Mouse (Mus musculus) CH12.LX (cell line): ENCODE measurements around the gene Cdipt. TPM values are rescaled to one million over a fixed set of nuclear protein-coding genes. Genes with fewer than 3 reads are reported as not detected.

Experiments
- DNase-seq: peaks from one replicate; pipeline ENCODE4 v3.0.0-alpha.2; 2013; ENCODE audit errors: extremely low read depth
- H3K27ac ChIP-seq: 2 replicates; pipeline ENCODE4 v1.5.1; 2012; ENCODE audit warnings: low read depth, mild to moderate bottlenecking, control low read depth, moderate library complexity; ENCODE audit not compliant: insufficient read depth
- H3K27me3 ChIP-seq: replicated peaks from 2 replicates; pipeline ENCODE3; 2012; ENCODE audit warnings: inconsistent platforms
- H3K36me3 ChIP-seq, 2 experiments: replicated peaks in 1 of 2; 2 replicates each; pipeline versions ENCODE3 to v1.6.1; 2012; ENCODE audit warnings: inconsistent platforms in 1 of 2, low read length in 1 of 2, mild to moderate bottlenecking in 1 of 2, mixed read lengths in 1 of 2, moderate library complexity in 1 of 2; ENCODE audit not compliant: control insufficient read depth in 1 of 2, insufficient read depth in 1 of 2
- H3K4me1 ChIP-seq, 2 experiments: 2 replicates each; pipeline ENCODE4 v1.6.1; 2012; ENCODE audit warnings: inconsistent platforms in 1 of 2, moderate library complexity in 1 of 2; ENCODE audit not compliant: insufficient read depth in 2 of 2, control insufficient read depth in 1 of 2
- H3K4me2 ChIP-seq: 2 replicates; pipeline ENCODE4 v1.6.1; 2012; ENCODE audit warnings: low read depth, mild to moderate bottlenecking, control low read depth; ENCODE audit not compliant: poor library complexity, insufficient read depth, severe bottlenecking
- H3K4me3 ChIP-seq, 3 experiments: fragments of 150-350 bp in 1 of 3; sonication (generic) in 1 of 3; replicated peaks in 1 of 3; 2 replicates each; pipeline versions ENCODE3 to v1.5.1; 2011 to 2012; ENCODE audit warnings: low read depth in 2 of 3, low read length in 2 of 3, mild to moderate bottlenecking in 2 of 3, moderate library complexity in 2 of 3, control low read depth in 1 of 3, improper control_type of control experiment in 1 of 3, inconsistent platforms in 1 of 3, mixed read lengths in 1 of 3; ENCODE audit not compliant: poor library complexity in 1 of 3
- H3K79me2 ChIP-seq: replicated peaks from 2 replicates; pipeline ENCODE4 v1.6.1; 2012; ENCODE audit warnings: mild to moderate bottlenecking, moderate library complexity; ENCODE audit not compliant: control insufficient read depth, poor library complexity, insufficient read depth, severe bottlenecking; ENCODE audit errors: extremely low read depth
- H3K9ac ChIP-seq: 2 replicates; pipeline ENCODE4 v1.6.1; 2012; ENCODE audit warnings: low read depth, mild to moderate bottlenecking, control low read depth, moderate library complexity; ENCODE audit not compliant: insufficient read depth
- H3K9me3 ChIP-seq: replicated peaks from 2 replicates; pipeline ENCODE3; 2012; ENCODE audit warnings: low read length, inconsistent platforms, mixed read lengths
- CHD1 ChIP-seq: IDR thresholded peaks from 2 replicates; pipeline ENCODE4 v1.6.1; 2012; ENCODE audit warnings: low read depth, low read length, improper control_type of control experiment, inconsistent platforms
- CTCF ChIP-seq, 2 experiments: IDR thresholded peaks in 1 of 2; conservative IDR thresholded peaks in 1 of 2; 2 replicates each; pipeline ENCODE4 v1.5.1; 2011 to 2012; ENCODE audit warnings: low read depth in 2 of 2, low read length in 2 of 2, improper control_type of control experiment in 1 of 2, inconsistent platforms in 1 of 2, mild to moderate bottlenecking in 1 of 2, moderate library complexity in 1 of 2
- E2F4 ChIP-seq: IDR thresholded peaks from 2 replicates; pipeline ENCODE4 v1.6.1; 2011; ENCODE audit warnings: low read depth, low read length, improper control_type of control experiment; ENCODE audit not compliant: insufficient replicate concordance
- ELF1 ChIP-seq: IDR thresholded peaks from 2 replicates; pipeline ENCODE4 v1.6.1; 2014; ENCODE audit warnings: low read depth, mild to moderate bottlenecking, inconsistent platforms, low read length, improper control_type of control experiment
- IRF4 ChIP-seq: IDR thresholded peaks from 2 replicates; pipeline ENCODE4 v1.6.1; 2014; ENCODE audit warnings: low read depth, mild to moderate bottlenecking, inconsistent platforms, low read length, improper control_type of control experiment
- JUND ChIP-seq: conservative IDR thresholded peaks from 2 replicates; pipeline ENCODE4 v1.6.1; 2011; ENCODE audit warnings: low read depth, low read length, improper control_type of control experiment
- MAFK ChIP-seq: IDR thresholded peaks from 2 replicates; pipeline ENCODE4 v1.6.1; 2011; ENCODE audit warnings: low read length, improper control_type of control experiment; ENCODE audit not compliant: insufficient replicate concordance
- MEF2A ChIP-seq: IDR thresholded peaks from 2 replicates; pipeline ENCODE4 v1.6.1; 2014; ENCODE audit warnings: low read depth, mild to moderate bottlenecking, inconsistent platforms, low read length, improper control_type of control experiment, borderline replicate concordance
- MXI1 ChIP-seq: IDR thresholded peaks from 2 replicates; pipeline ENCODE4 v1.6.1; 2011; ENCODE audit warnings: mild to moderate bottlenecking, low read depth, low read length, improper control_type of control experiment
- MYC ChIP-seq: IDR thresholded peaks from 2 replicates; pipeline ENCODE4 v1.6.1; 2011; ENCODE audit warnings: low read depth, mild to moderate bottlenecking, improper control_type of control experiment, low read length
- NRF1 ChIP-seq: IDR thresholded peaks from 2 replicates; pipeline ENCODE4 v1.6.1; 2014; ENCODE audit warnings: low read depth, mild to moderate bottlenecking, inconsistent platforms, low read length, improper control_type of control experiment, moderate library complexity
- RAD21 ChIP-seq: IDR thresholded peaks from 2 replicates; pipeline ENCODE4 v1.6.1; 2011; ENCODE audit warnings: low read depth, mild to moderate bottlenecking, low read length, improper control_type of control experiment, moderate library complexity
- SMC3 ChIP-seq: IDR thresholded peaks from 2 replicates; pipeline ENCODE4 v1.6.1; 2011; ENCODE audit warnings: low read depth, low read length, improper control_type of control experiment
- ZKSCAN1 ChIP-seq: IDR thresholded peaks from 2 replicates; pipeline ENCODE4 v1.6.1; 2012; ENCODE audit warnings: low read depth, inconsistent platforms, low read length, improper control_type of control experiment, borderline replicate concordance
- dilution Hi-C: fragments of 300-500 bp; cut with MboI; formaldehyde crosslinking; loops from 2 replicates; pipeline ENCODE4 v1.14.3; 2020; ENCODE audit warnings: low sequenced_read_pairs; ENCODE audit not compliant: extremely low pct_unique_long_range_greater_than_20kb, extremely low pct_ligation_motif_present
- in situ Hi-C: fragments of 300-500 bp; cut with MboI; formaldehyde crosslinking; loops from 3 replicates; pipeline ENCODE4 v1.14.3; 2019; ENCODE audit warnings: low sequenced_read_pairs, low pct_ligation_motif_present, low pct_unique_long_range_greater_than_20kb, mixed read lengths
- polyA plus RNA-seq: library from polyadenylated mRNA; unstranded; fragments of >175 nt; gene quantifications from 2 replicates; pipeline ENCODE4 v1.2.1, GENCODE M21; 2012; ENCODE audit warnings: low read depth; ENCODE audit not compliant: insufficient read length
- total RNA-seq, 2 experiments: library from RNA; depleted of rRNA; stranded (reverse); fragments of 300-350 nt in 1 of 2; fragments of >200 nt in 1 of 2; gene quantifications; 2 replicates each; pipeline ENCODE4 v1.2.3; 2012 to 2014

Gene Cdipt
- total and polyA plus RNA-seq, 3 experiments = 72.8 to 138 (median 108) TPM

DNA sequence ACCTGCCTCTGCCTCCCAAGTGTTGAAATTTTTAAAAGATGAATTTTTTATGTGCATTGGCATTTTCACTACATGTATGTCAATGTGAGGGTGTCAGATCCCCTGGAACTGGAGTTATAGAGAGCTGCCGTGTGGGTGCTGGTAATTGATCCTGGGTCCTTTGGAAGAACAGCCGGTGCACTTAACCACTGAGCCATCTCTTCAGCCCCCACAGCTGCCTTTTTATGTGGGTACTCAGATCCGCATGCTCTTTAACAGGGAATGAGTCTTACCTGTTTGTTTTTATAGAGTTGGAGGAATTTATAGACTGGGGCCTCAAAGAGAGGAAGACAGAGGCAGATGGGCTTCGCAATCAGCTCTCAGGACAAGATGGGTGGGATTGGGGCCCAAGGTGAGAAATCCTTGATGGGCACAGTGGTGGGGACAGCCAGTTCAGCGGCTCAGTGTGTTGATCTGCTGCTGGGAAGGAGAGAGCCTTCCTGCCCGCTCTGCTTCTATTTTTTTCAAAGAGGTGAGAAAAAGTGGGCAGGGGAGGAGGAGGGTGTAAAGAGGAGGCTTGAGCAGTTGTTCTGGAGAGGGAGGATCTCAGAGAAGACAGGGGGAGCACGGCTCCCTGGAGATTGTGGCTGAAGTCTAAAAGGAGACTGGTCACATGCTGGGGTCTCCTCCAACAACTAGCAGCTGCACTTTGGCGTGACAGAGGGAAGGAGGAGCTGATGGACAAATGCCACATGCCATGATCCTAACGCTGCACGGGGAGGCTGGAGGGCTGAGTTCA lies 9.1 kb downstream of the Cdipt start:
- Histone ChIP-seq H3K27ac (no peak overlapping the region), H3K4me2 (no peak overlapping the region), H3K4me3 (no peak overlapping the region), H3K79me2 (no peaks in the 10 kb centered on the region), H3K4me1 (peaks cover under 1 to 3% of the 10 kb centered on the region in 2 experiments; a peak in 3 of 4 replicates), H3K36me3 (peaks cover 33 to 92% of the 10 kb centered on the region in 2 experiments), H3K9me3 (no peaks in the 10 kb centered on the region), H3K27me3 (no peaks in the 10 kb centered on the region), H3K9ac (no peak overlapping the region)
- DNase-seq = no peak
- dilution Hi-C loops = no loop called here
- TF ChIP-seq ELF1 (no peak), MYC (no peak), IRF4 (no peak), MEF2A (no peak), E2F4 (no peak), ZKSCAN1 (no peak), CHD1 (no peak), MAFK (no peak), MXI1 (no peak), JUND (no peak)
- in situ Hi-C loops = loop anchor here (5.0 to 25.0 kb wide), 2 partner anchors 38 to 802 kb away; partner anchors contain the start of genes Asphd1, Gm49388 and Setd1a

DNA sequence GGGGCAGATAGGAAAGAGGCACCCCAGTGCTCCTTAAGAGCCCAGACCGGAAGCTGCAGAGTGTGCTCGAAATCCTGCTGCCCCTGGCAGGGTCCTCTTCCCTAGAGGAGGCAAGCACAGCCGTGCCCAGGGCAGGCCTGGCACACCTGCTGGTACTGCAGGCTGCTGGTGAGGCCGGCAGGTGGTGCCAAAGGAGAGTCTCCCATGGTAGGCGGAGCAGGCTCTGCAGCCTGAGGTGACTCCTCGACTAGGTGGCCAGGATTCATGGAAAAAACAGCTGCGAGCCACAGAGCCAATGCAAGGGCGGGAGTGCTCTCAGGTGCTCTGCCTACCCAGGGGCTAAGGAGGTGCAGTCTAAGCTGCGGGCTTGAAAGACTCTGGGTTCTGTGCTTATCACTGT lies 10.6 kb downstream of the Cdipt start:
- no peak overlapping the region for H3K4me3 ChIP-seq
- DNase-seq = no peak
- TF ChIP-seq CTCF (conservative IDR thresholded peaks at IDR 0.05 in 1 of 2, IDR thresholded peaks at IDR 0.05 in 1 of 2; ENCODE audit: low read depth in 2 of 2, low read length in 2 of 2) (peak in 1 of 2 experiments; percentile 38; a peak in 2 of 4 replicates), SMC3 (peak; percentile 34), NRF1 (no peak), RAD21 (peak; percentile 12)
- TF ChIP-seq, all 38 proteins: peak for 3
- no peak overlapping the region for H3K27ac ChIP-seq
- no peak overlapping the region for H3K9ac ChIP-seq
- no peaks in the 10 kb centered on the region for H3K79me2 ChIP-seq
- peaks cover 25 to 91% of the 10 kb centered on the region in 2 experiments for H3K36me3 ChIP-seq
- dilution Hi-C loops (no loop called here), in situ Hi-C loops (loop anchor here (25.0 kb wide), 1 partner anchor 801 kb away; the partner anchor contains the start of genes Gm49388 and Setd1a)
- no peaks in the 10 kb centered on the region for H3K9me3 ChIP-seq
- no peak overlapping the region for H3K4me2 ChIP-seq
- H3K27me3 ChIP-seq = no peaks in the 10 kb centered on the region
- no peaks in the 10 kb centered on the region for H3K4me1 ChIP-seq
